Mouse (Mus musculus) intestine, embryonic 16.5 days (tissue): ENCODE data around the gene B4galnt4. TPM values are rescaled to one million over a fixed set of nuclear protein-coding genes. Genes with fewer than 3 reads are reported as not detected.

Experiments
- ATAC-seq: fragments of 200-750 bp; cut with Nextera tagmentation; 2 replicates; pipeline ENCODE4 v1.8.0; 2017; ENCODE audit warnings: moderate TSS enrichment, moderate library complexity
- H3K27ac ChIP-seq: fragments of 300-500 bp; sonication (generic); 2 replicates; pipeline ENCODE4 v1.5.1; 2014; ENCODE audit warnings: mild to moderate bottlenecking, low read length
- H3K27me3 ChIP-seq: fragments of 300-500 bp; sonication (generic); replicated peaks from 2 replicates; pipeline ENCODE4 v1.6.1; 2014; ENCODE audit warnings: low read length, control low read depth, mixed read lengths; ENCODE audit not compliant: control insufficient read depth, insufficient read depth
- H3K36me3 ChIP-seq: fragments of 300-500 bp; sonication (generic); 2 replicates; pipeline ENCODE4 v1.6.1; 2014; ENCODE audit warnings: low read length, control low read depth; ENCODE audit not compliant: control insufficient read depth, insufficient read depth
- H3K4me1 ChIP-seq: fragments of 300-500 bp; sonication (generic); 2 replicates; pipeline ENCODE4 v1.6.1; 2014; ENCODE audit warnings: low read length, control low read depth, mixed read lengths; ENCODE audit not compliant: control insufficient read depth, insufficient read depth
- H3K4me2 ChIP-seq: fragments of 300-500 bp; sonication (generic); 2 replicates; pipeline ENCODE4 v1.6.1; 2014; ENCODE audit warnings: low read depth, low read length, control low read depth
- H3K4me3 ChIP-seq: fragments of 300-500 bp; sonication (generic); 2 replicates; pipeline ENCODE4 v1.5.1; 2014; ENCODE audit warnings: mild to moderate bottlenecking, low read length
- H3K9ac ChIP-seq: fragments of 300-500 bp; sonication (generic); 2 replicates; pipeline ENCODE4 v1.6.1; 2014; ENCODE audit warnings: low read depth, low read length
- H3K9me3 ChIP-seq: fragments of 300-500 bp; sonication (generic); 2 replicates; pipeline ENCODE4 v1.6.1; 2016; ENCODE audit warnings: low read length, control low read depth; ENCODE audit not compliant: control insufficient read depth
- WGBS: fragments of 180-500 bp; shearing (Covaris S2); extraction: QIAGEN DNeasy Blood & Tissue Kit; methylation state at CpG from one replicate; pipeline ENCODE4 v1.1.7; 2014; 5-methylcytosine and 5-hydroxymethylcytosine counted together
- polyA plus RNA-seq: library from polyadenylated mRNA; unstranded; fragments of >200 nt; fragmentation: Nextera tagmentation; extraction: Ambion mirVana; gene quantifications from 2 replicates; pipeline ENCODE4 v1.2.1, GENCODE M21; 2015

B4galnt4 gene
- polyA plus RNA-seq, 1 experiment from 2014 or later: 7.2 TPM

- ATAC-seq: no peak
- H3K9me3 ChIP-seq: no peaks in the 10 kb centered on the region
- no peaks in the 10 kb centered on the region for H3K27me3 ChIP-seq
- H3K4me1 ChIP-seq: peaks cover 26% of the 10 kb centered on the region
- H3K9ac ChIP-seq: 0 out of 2 replicates have a peak overlapping the region, but pooled peaks have one; percentile 30
- no peak overlapping the region for H3K4me2 ChIP-seq
- H3K36me3 ChIP-seq: no peaks in the 10 kb centered on the region
- no peak overlapping the region for H3K4me3 ChIP-seq
- H3K27ac ChIP-seq: no peak overlapping the region
- 86% methylated on average over 3 of the region's 3 CpGs for WGBS
Measured at GRCm38 (mm10) chr7:141063353-141063752, 2.4 kb downstream of the B4galnt4 start.

GRCm38 (mm10) chr7:141064175-141064574 is 3.3 kb downstream of the B4galnt4 start:
- Histone ChIP-seq H3K4me3 (no peak overlapping the region), H3K4me2 (no peak overlapping the region), H3K27me3 (no peaks in the 10 kb centered on the region), H3K9ac (0 out of 2 replicates have a peak overlapping the region, but pooled peaks have one; percentile 30), H3K4me1 (peaks cover 26% of the 10 kb centered on the region), H3K27ac (peak overlapping the region; percentile 15), H3K9me3 (no peaks in the 10 kb centered on the region), H3K36me3 (no peaks in the 10 kb centered on the region)
- ATAC-seq: peak; percentile 82
- WGBS: 56% methylated on average over 7 of the region's 7 CpGs

- WGBS: 71% methylated on average over 7 of the region's 7 CpGs
- H3K27ac ChIP-seq: peak overlapping the region; percentile 15
Measured at GRCm38 (mm10) chr7:141064576-141064975, 3.7 kb downstream of the B4galnt4 start.

GRCm38 (mm10) chr7:141068351-141068750 is 7.4 kb downstream of the B4galnt4 start:
- Histone ChIP-seq H3K4me2 (no peak overlapping the region), H3K9me3 (no peaks in the 10 kb centered on the region), H3K9ac (no peak overlapping the region), H3K36me3 (no peaks in the 10 kb centered on the region), H3K4me1 (peaks cover 17% of the 10 kb centered on the region), H3K27ac (no peak overlapping the region), H3K4me3 (no peak overlapping the region), H3K27me3 (peaks cover 12% of the 10 kb centered on the region)
- WGBS: 76% methylated on average over 19 of the region's 19 CpGs
- ATAC-seq: no peak

More at GRCm38 (mm10) chr7:141064576-141064975, 3.7 kb downstream of the B4galnt4 start:
- no peak for ATAC-seq
- Histone ChIP-seq H3K27me3 (no peaks in the 10 kb centered on the region), H3K9ac (0 out of 2 replicates have a peak overlapping the region, but pooled peaks have one; percentile 4), H3K4me1 (peaks cover 26% of the 10 kb centered on the region), H3K4me3 (no peak overlapping the region), H3K36me3 (no peaks in the 10 kb centered on the region), H3K4me2 (no peak overlapping the region), H3K9me3 (no peaks in the 10 kb centered on the region)

GRCm38 (mm10) chr7:141070058-141070862 is 9.4 kb downstream of the B4galnt4 start:
- 1% methylated on average over 51 of the region's 51 CpGs for WGBS
- H3K9me3 ChIP-seq: no peaks in the 10 kb centered on the region
- H3K4me3 ChIP-seq: peak overlapping the region; percentile 44
- no peaks in the 10 kb centered on the region for H3K36me3 ChIP-seq
- peaks cover 8% of the 10 kb centered on the region for H3K4me1 ChIP-seq
- H3K27me3 ChIP-seq: peaks cover 12% of the 10 kb centered on the region
- peak overlapping the region; percentile 51 for H3K9ac ChIP-seq
- ATAC-seq: peak; percentile 53
- H3K27ac ChIP-seq: no peak overlapping the region
- peak overlapping the region; percentile 74 for H3K4me2 ChIP-seq

GRCm38 (mm10) chr7:141072017-141072745 is 11.3 kb downstream of the B4galnt4 start:
- Histone ChIP-seq H3K4me1 (peaks cover 8% of the 10 kb centered on the region), H3K4me2 (no peak overlapping the region), H3K27ac (no peak overlapping the region), H3K9ac (no peak overlapping the region), H3K9me3 (no peaks in the 10 kb centered on the region), H3K36me3 (no peaks in the 10 kb centered on the region), H3K27me3 (peaks cover 12% of the 10 kb centered on the region), H3K4me3 (no peak overlapping the region)
- 28% methylated on average over 23 of the region's 23 CpGs for WGBS
- peak; percentile 26; the same call in 1 of the 2 replicates for ATAC-seq

GRCm38 (mm10) chr7:141073782-141074181 is 12.9 kb downstream of the B4galnt4 start:
- H3K27ac ChIP-seq: no peak overlapping the region
- peaks cover 8% of the 10 kb centered on the region for H3K4me1 ChIP-seq
- H3K9ac ChIP-seq: no peak overlapping the region
- WGBS: 84% methylated on average over 4 of the region's 4 CpGs
- H3K36me3 ChIP-seq: no peaks in the 10 kb centered on the region
- peaks cover 12% of the 10 kb centered on the region for H3K27me3 ChIP-seq
- ATAC-seq: no peak
- no peak overlapping the region for H3K4me3 ChIP-seq
- no peak overlapping the region for H3K4me2 ChIP-seq
- H3K9me3 ChIP-seq: no peaks in the 10 kb centered on the region

GRCm38 (mm10) chr7:141077841-141078240 is 16.9 kb downstream of the B4galnt4 start, which contains the start of gene Pkp3:
TSS of gene Pkp3 (plus strand) at chr7:141078218.
- no peak within 1 kb of the TSS for H3K9ac ChIP-seq
- 0 out of 2 replicates have a peak within 1 kb of the TSS, but pooled peaks have one; percentile 75 for H3K27ac ChIP-seq
- H3K9me3 ChIP-seq: no peaks in the 10 kb centered on the region
- H3K4me3 ChIP-seq: no peak within 1 kb of the TSS
- H3K4me2 ChIP-seq: no peak within 1 kb of the TSS
- H3K36me3 ChIP-seq: no peaks in the 10 kb centered on the region
- peaks cover 4% of the 10 kb centered on the region; the same call in 1 of the 2 replicates for H3K4me1 ChIP-seq
- no peak for ATAC-seq
- WGBS: 91% methylated on average over 15 of the region's 15 CpGs
- no peaks in the 10 kb centered on the region for H3K27me3 ChIP-seq

- peaks cover 4% of the 10 kb centered on the region; the same call in 1 of the 2 replicates for H3K4me1 ChIP-seq
- H3K9ac ChIP-seq: no peak overlapping the region
- no peaks in the 10 kb centered on the region for H3K36me3 ChIP-seq
- 0 out of 2 replicates have a peak, but pooled peaks have one; percentile 0 for ATAC-seq
- no peak overlapping the region; the same call in 1 of the 2 replicates for H3K4me2 ChIP-seq
- H3K27me3 ChIP-seq: no peaks in the 10 kb centered on the region
- WGBS: 81% methylated on average over 4 of the region's 4 CpGs
- peak overlapping the region; percentile 75; the same call in 1 of the 2 replicates for H3K27ac ChIP-seq
- H3K4me3 ChIP-seq: no peak overlapping the region
- no peaks in the 10 kb centered on the region for H3K9me3 ChIP-seq
Measured at GRCm38 (mm10) chr7:141078876-141079275, 18.0 kb downstream of the B4galnt4 start.
